Mouse (Mus musculus) right cerebral cortex, postnatal 4 days (tissue): ENCODE data around the gene Gm27179.
"Not testable (repeated sequence)": the region's sequence is repeated elsewhere in the genome, so short reads cannot be mapped to it uniquely, and the experiment has no call there.

Source experiments
- DNase-seq: peaks from one replicate; pipeline ENCODE4 v3.0.0-alpha.2; 2022

Gm27179 gene

GRCm38 (mm10) chr14:69512449-69512848, at the start of gene Gm27179:
Gene Gm27179, minus strand, starts transcription at chr14:69512549.
- not testable (repeated sequence) for DNase-seq

- not testable (repeated sequence) for DNase-seq
These were observed 45.2 kb upstream of the Gm27179 start for GRCm38 (mm10) chr14:69557550-69557949.

- DNase-seq = not testable (repeated sequence)
These were observed 44.5 kb upstream of the Gm27179 start for GRCm38 (mm10) chr14:69556820-69557219.

GRCm38 (mm10) chr14:69555110-69555831, 42.9 kb upstream of the Gm27179 start, which contains the start of gene Entpd4b:
Gene Entpd4b, plus strand, starts transcription at chr14:69555424.
- DNase-seq = not testable (repeated sequence)

GRCm38 (mm10) chr14:69547310-69547709, 35.0 kb upstream of the Gm27179 start:
- not testable (repeated sequence) for DNase-seq

GRCm38 (mm10) chr14:69545052-69545451, 32.7 kb upstream of the Gm27179 start:
- not testable (repeated sequence) for DNase-seq

GRCm38 (mm10) chr14:69544033-69544432, 31.7 kb upstream of the Gm27179 start:
- not testable (repeated sequence) for DNase-seq

- not testable (repeated sequence) for DNase-seq
These were observed 30.3 kb upstream of the Gm27179 start for GRCm38 (mm10) chr14:69542695-69543094.

- DNase-seq = not testable (repeated sequence)
These were observed 27.8 kb upstream of the Gm27179 start for GRCm38 (mm10) chr14:69540113-69540512.

- DNase-seq = not testable (repeated sequence)
These were observed 24.2 kb upstream of the Gm27179 start for GRCm38 (mm10) chr14:69536539-69536938.

- not testable (repeated sequence) for DNase-seq
These were observed 13.9 kb upstream of the Gm27179 start for GRCm38 (mm10) chr14:69526202-69526601.

GRCm38 (mm10) chr14:69523001-69523400, 10.7 kb upstream of the Gm27179 start:
- DNase-seq = not testable (repeated sequence)

- not testable (repeated sequence) for DNase-seq
These were observed 8.5 kb upstream of the Gm27179 start for GRCm38 (mm10) chr14:69520810-69521209.

GRCm38 (mm10) chr14:69507000-69507399, 5.3 kb downstream of the Gm27179 start:
- not testable (repeated sequence) for DNase-seq

GRCm38 (mm10) chr14:69503174-69503573, 9.2 kb downstream of the Gm27179 start, which contains the start of gene Gm16867:
Gene Gm16867, minus strand, starts transcription at chr14:69503362.
- not testable (repeated sequence) for DNase-seq

GRCm38 (mm10) chr14:69502440-69503150, 9.8 kb downstream of the Gm27179 start:
- DNase-seq = not testable (repeated sequence)

GRCm38 (mm10) chr14:69496259-69496658, 16.1 kb downstream of the Gm27179 start:
- not testable (repeated sequence) for DNase-seq

GRCm38 (mm10) chr14:69494946-69495345, 17.4 kb downstream of the Gm27179 start:
- DNase-seq = not testable (repeated sequence)

- not testable (repeated sequence) for DNase-seq
These were observed 17.8 kb downstream of the Gm27179 start for GRCm38 (mm10) chr14:69494522-69494921.

GRCm38 (mm10) chr14:69488001-69488400, 24.3 kb downstream of the Gm27179 start:
- not testable (repeated sequence) for DNase-seq

- not testable (repeated sequence) for DNase-seq
These were observed 26.7 kb downstream of the Gm27179 start for GRCm38 (mm10) chr14:69485466-69486135.

- DNase-seq = not testable (repeated sequence)
These were observed 38.3 kb downstream of the Gm27179 start for GRCm38 (mm10) chr14:69473941-69474646.
